Mouse (Mus musculus) forebrain, embryonic 10.5 days (tissue): ENCODE results near the gene Rpa2. TPM values are rescaled to one million over a fixed set of nuclear protein-coding genes. Genes with fewer than 3 reads are reported as not detected.
A peak's percentile ranks its signal among the peaks of the same experiment; 100 is the strongest.
"Not testable (repeated sequence)": the region's sequence is repeated elsewhere in the genome, so short reads cannot be mapped to it uniquely, and the experiment has no call there.

ENCODE experiments used
- DNase-seq: peaks from one replicate; pipeline ENCODE4 v3.0.0-alpha.2; 2017; ENCODE audit warnings: low spot score; ENCODE audit errors: extremely low spot score
- H3K27ac ChIP-seq: fragments of 300-500 bp; sonication (generic); 2 replicates; pipeline ENCODE4 v1.5.1; 2016; ENCODE audit warnings: mild to moderate bottlenecking
- H3K27me3 ChIP-seq: fragments of 300-500 bp; sonication (generic); 2 replicates; pipeline ENCODE4 v1.6.1; 2016; ENCODE audit warnings: mild to moderate bottlenecking; ENCODE audit not compliant: poor library complexity, severe bottlenecking
- H3K36me3 ChIP-seq: fragments of 300-500 bp; sonication (generic); replicated peaks from 2 replicates; pipeline ENCODE4 v1.6.1; 2016; ENCODE audit warnings: mild to moderate bottlenecking, moderate library complexity
- H3K4me1 ChIP-seq: fragments of 300-500 bp; sonication (generic); 2 replicates; pipeline ENCODE4 v1.6.1; 2016
- H3K4me3 ChIP-seq: fragments of 300-500 bp; sonication (generic); 2 replicates; pipeline ENCODE4 v1.5.1; 2016; ENCODE audit warnings: mild to moderate bottlenecking, moderate library complexity
- H3K9me3 ChIP-seq: fragments of 300-500 bp; sonication (generic); 2 replicates; pipeline ENCODE4 v1.6.1; 2016; ENCODE audit warnings: mild to moderate bottlenecking, moderate library complexity
- WGBS: fragments of 180-500 bp; shearing (Covaris S2); methylation state at CpG from one replicate; pipeline ENCODE4 v1.1.7; 2016; 5-methylcytosine and 5-hydroxymethylcytosine counted together
- polyA plus RNA-seq: library from polyadenylated mRNA; unstranded; fragments of >200 nt; fragmentation: Nextera tagmentation; extraction: Ambion mirVana; gene quantifications from 2 replicates; pipeline ENCODE4 v1.2.1, GENCODE M21; 2016

The Rpa2 gene
- polyA plus RNA-seq, 1 experiment from 2014 or later, result 222 TPM

DNA sequence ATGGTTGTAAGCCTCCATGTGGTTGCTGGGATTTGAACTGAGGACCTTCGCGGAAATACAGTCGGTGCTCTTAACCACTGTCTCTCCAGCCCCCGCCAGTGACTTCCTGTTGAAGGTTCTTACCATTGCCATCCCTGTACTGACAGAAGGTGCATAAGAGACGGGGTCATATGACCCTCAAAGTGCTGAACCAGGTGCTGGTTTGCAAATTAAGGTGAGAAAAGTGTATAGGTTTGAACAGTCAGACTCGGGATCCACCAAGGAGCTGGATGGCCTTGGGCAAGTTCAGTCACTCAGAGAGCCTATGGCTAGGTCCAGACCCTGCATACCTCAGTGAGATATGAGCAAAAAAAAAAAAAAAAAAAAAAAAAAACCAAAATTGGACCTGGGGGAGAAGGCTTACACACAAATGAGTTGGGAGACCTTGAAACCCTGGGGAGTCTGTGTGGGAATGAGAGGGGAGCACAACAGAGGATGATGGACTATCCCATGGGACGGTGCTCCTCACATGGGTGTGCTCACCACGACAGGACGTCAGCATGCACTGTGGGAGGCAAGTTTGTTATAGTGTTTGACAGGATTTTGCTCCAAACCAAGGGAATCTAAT is 21.1 kb upstream of the Rpa2 start:
- DNase-seq, result no peak
- no peaks in the 10 kb centered on the region for H3K36me3 ChIP-seq
- no peak overlapping the region for H3K4me3 ChIP-seq
- 89% methylated on average over 9 of the region's 9 CpGs for WGBS
- no peaks in the 10 kb centered on the region; the same call in 1 of the 2 replicates for H3K27me3 ChIP-seq
- H3K27ac ChIP-seq, result no peak overlapping the region
- 0 out of 2 replicates have a peak, but pooled peaks cover under 1% of the 10 kb centered on the region for H3K4me1 ChIP-seq
- no peaks in the 10 kb centered on the region for H3K9me3 ChIP-seq

DNA sequence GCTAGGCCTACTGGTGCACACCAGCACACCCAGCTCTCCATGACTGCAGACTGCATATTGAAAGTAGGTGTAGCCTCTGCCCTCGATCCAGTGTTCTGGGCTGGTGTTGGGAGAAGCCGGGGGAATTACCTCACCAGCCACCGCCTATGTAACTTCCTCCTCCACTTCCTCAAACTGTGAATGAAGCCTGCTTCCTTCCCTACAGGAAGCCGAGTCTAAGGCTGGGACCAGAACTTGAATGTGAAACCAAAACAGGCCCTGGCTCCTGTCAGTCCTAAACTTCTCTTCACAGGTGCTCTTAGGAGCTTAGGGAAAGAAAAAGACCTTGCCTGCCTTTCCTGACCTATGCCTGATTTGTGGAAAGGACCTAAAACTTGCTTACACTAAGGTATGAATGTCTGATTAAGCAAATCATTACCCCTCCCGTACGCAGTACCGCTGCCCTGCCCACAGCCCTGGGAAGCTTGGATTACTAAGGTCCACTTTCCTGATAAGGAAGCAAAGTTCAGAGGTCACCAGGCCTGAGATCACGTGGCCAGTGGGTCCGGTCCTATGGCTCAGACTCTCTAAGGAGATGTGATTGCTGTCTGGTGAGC is 20.4 kb upstream of the Rpa2 start:
- WGBS, result 76% methylated on average over 9 of the region's 9 CpGs
- Histone ChIP-seq H3K27ac (no peak overlapping the region), H3K36me3 (no peaks in the 10 kb centered on the region)

DNA sequence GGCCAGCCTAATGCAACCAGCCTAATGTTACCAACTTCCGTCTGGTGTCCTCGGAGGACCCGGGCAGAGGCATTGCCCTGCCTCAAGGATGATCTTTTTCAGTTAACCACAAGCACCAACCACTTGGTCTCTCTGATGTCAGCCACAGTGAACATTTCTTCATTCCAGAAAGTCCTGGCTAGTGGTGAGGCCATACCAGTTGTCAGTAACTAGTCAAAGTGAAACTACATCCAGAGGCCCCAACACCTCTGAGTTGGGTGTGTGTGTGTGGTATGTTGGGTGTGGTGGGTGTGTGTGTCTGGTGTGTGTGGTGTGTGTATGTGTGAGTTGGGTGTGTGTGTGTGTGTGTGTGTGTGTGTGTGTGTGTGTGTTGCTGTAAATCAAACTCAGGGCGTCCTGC is 19.4 kb upstream of the Rpa2 start:
- no peaks in the 10 kb centered on the region for H3K9me3 ChIP-seq
- no peak overlapping the region for H3K4me3 ChIP-seq
- 92% methylated on average over 4 of the region's 4 CpGs for WGBS
- H3K27me3 ChIP-seq, result no peaks in the 10 kb centered on the region; the same call in 1 of the 2 replicates
- H3K27ac ChIP-seq, result no peak overlapping the region
- no peaks in the 10 kb centered on the region for H3K36me3 ChIP-seq
- H3K4me1 ChIP-seq, result peaks cover 11% of the 10 kb centered on the region; the same call in 1 of the 2 replicates
- no peak for DNase-seq

More for the DNA sequence above, 20.4 kb upstream of the Rpa2 start:
- Histone ChIP-seq H3K4me3 (no peak overlapping the region), H3K27me3 (no peaks in the 10 kb centered on the region; the same call in 1 of the 2 replicates), H3K9me3 (no peaks in the 10 kb centered on the region), H3K4me1 (peaks cover 8% of the 10 kb centered on the region; the same call in 1 of the 2 replicates)
- no peak for DNase-seq

DNA sequence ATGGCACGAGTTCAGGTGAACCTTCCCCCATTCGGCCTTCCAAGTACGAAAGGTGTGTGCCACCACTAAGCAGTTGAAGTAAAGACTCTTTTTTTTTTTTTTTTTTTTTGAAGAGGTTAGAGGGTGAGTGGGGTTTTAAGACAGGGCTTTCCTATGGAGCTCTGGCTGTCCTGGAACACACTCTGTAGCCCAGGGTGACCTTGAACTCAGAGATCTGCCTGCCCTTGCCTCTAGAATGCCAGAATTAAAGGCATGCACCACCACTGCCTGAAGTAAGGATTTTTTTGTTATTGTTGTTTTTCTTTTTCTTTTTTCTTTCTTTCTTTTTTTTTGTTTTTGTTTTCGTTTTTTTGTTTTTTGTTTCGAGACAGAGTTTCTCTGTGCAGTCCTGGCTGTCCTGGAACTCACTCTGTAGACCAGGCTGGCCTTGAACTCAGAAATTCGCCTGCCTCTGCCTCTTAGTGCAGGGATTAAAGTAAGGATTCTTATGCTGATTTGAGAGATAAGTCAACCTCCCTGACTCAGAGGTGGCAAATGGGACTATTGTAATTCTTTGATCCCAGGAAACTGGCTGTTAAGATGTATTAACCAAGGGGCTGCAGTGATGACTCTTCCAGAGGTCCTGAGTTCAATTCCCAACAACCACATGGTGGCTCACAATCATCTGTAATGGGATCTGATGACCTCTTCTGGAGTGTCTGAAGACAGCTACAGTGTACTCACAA is 18.7 kb upstream of the Rpa2 start:
- no peak for DNase-seq
- H3K4me3 ChIP-seq, result no peak overlapping the region
- H3K27ac ChIP-seq, result no peak overlapping the region
- peaks cover 11% of the 10 kb centered on the region; the same call in 1 of the 2 replicates for H3K4me1 ChIP-seq
- 82% methylated on average over 6 of the region's 6 CpGs for WGBS
- H3K9me3 ChIP-seq, result no peaks in the 10 kb centered on the region
- no peaks in the 10 kb centered on the region for H3K36me3 ChIP-seq
- H3K27me3 ChIP-seq, result no peaks in the 10 kb centered on the region; the same call in 1 of the 2 replicates

DNA sequence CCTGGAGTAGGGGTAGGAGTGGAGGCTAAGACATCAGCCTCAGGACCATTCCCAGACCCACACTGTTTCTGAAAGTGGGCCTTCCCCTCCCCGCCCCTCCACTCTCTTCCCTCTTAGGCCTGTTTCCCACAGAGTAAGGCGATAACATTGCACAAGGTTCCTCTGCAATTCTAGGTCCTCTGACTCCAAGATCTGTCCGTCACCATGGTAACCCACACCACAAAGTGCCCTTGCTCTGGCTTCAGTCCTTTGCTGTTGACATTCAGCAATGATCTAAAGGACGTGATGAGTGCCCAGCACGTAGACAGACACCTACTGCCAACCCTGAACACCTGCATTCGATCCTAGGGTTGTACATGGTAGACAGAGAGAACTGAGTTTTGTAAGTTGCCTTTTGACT is 15.1 kb upstream of the Rpa2 start:
- WGBS, result 79% methylated on average over 6 of the region's 6 CpGs
- no peak overlapping the region for H3K27ac ChIP-seq
- DNase-seq, result no peak
- no peak overlapping the region for H3K4me3 ChIP-seq
- peaks cover 24% of the 10 kb centered on the region for H3K4me1 ChIP-seq
- H3K36me3 ChIP-seq, result no peaks in the 10 kb centered on the region
- H3K9me3 ChIP-seq, result no peaks in the 10 kb centered on the region
- peaks cover 27% of the 10 kb centered on the region for H3K27me3 ChIP-seq

DNA sequence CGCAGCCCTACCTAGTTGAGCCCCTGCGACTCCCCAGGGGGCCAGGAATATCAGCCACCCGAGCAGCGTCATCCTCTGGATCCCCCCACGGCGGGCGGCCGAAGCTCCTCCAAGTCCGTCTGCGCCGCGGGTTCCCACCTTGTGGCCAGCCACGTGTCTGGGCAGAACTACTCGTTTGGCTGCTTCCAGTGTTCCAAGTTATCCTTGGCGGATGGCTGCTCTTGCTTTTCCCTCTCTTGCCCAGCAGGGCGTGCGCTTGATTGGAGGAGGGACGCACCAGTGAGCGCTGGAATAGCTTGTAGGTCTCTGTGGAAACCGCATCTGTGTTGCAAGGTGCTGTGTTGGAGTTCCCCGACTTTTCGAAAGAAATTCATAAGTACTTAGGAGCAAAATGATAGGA is 11.2 kb upstream of the Rpa2 start, which contains the start of gene Smpdl3b:
TSS of gene Smpdl3b (minus strand) at position 279 of the 400 bp plus-strand sequence.
- peaks cover 24% of the 10 kb centered on the region for H3K4me1 ChIP-seq
- peak within 1 kb of the TSS; percentile 81 for H3K27ac ChIP-seq
- H3K36me3 ChIP-seq, result no peaks in the 10 kb centered on the region
- peak; percentile 83 for DNase-seq
- 1% methylated on average over 22 of the region's 22 CpGs for WGBS
- H3K27me3 ChIP-seq, result peaks cover 33% of the 10 kb centered on the region
- no peaks in the 10 kb centered on the region for H3K9me3 ChIP-seq
- H3K4me3 ChIP-seq, result peak within 1 kb of the TSS; percentile 56

DNA sequence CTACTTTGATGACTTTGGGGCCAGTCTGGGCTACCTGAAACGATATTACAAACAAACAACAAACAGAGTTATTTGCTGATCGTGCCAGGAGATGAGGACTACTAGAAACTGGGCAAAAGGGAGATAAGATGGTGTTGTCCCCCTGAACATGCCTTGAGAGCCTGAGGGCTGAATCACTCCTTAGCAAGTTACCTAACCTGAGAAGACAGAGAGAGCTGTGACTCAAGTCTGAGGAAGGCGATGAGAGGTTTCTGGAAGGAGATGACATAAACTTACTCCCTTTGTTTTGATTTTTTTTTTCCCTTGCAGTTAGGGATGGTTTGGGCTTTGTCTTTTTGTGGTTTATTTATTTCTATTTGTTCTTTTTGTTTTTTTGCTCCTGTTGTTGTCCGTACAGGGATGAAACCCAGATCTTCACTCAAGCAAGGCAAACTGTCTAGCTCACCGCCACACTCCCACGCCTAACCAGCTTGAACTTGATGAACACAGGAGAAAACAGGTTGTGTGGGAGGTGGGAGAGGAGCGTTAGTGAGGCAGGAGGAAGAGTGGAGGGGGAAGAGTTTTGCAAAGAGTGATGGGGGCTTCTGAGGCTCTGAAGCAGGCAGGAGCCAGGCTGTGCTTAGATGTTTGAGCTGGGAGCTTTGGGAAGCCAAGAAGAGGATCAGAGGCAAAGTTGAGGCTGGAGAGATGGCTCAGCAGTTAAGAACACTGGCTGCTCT is 10.3 kb upstream of the Rpa2 start:
- no peak for DNase-seq
- H3K4me3 ChIP-seq, result no peak overlapping the region
- H3K36me3 ChIP-seq, result no peaks in the 10 kb centered on the region
- peaks cover 16% of the 10 kb centered on the region for H3K4me1 ChIP-seq
- peaks cover 33% of the 10 kb centered on the region for H3K27me3 ChIP-seq
- H3K27ac ChIP-seq, result no peak overlapping the region
- 90% methylated on average over 7 of the region's 7 CpGs for WGBS
- H3K9me3 ChIP-seq, result no peaks in the 10 kb centered on the region

DNA sequence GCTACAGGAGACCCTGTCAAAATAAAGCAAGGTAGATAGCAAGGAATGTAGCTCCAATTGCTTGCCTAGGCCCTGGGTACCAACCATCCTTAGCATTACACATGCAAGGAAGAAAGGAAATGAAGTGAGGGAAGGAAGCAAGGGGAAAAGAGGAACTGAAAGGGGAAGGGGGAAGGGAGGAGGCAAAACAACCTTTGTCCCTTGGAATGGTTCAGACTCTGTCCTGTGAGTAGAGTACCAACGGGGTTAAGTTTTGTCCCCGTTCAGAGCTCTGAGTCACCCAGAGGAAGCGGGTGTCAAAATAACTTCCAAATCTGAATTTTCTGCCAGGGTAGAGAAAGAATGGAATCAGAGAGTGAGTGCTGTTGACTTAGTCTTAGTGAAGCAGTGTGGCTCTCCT is 7.8 kb upstream of the Rpa2 start:
- Histone ChIP-seq H3K4me1 (peaks cover 13% of the 10 kb centered on the region), H3K36me3 (no peaks in the 10 kb centered on the region), H3K27ac (no peak overlapping the region), H3K27me3 (peaks cover 33% of the 10 kb centered on the region), H3K4me3 (no peak overlapping the region), H3K9me3 (no peaks in the 10 kb centered on the region)
- WGBS, result 76% methylated on average over 3 of the region's 3 CpGs
- no peak for DNase-seq

DNA sequence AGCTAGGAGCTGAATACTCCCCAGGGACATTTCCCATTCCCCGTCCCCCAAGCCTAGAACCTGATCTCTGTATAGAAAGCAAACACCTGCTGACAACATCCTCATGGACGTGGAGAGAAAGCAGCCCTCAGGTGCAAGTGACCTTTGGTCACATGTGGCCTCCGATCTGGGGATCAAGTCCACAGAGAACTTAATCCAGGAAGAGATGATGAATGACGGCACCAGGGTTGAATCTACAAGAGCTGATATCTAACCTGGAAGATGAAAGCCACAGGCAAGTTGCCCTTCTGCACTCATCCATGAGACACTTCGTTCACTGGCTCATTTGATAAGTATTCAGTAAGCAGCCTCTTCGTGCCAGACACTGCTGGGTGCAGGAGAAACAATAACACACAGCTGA is 5.5 kb upstream of the Rpa2 start:
- no peaks in the 10 kb centered on the region for H3K4me1 ChIP-seq
- WGBS, result 85% methylated on average over 6 of the region's 6 CpGs
- no peak overlapping the region for H3K27ac ChIP-seq
- H3K27me3 ChIP-seq, result peaks cover 10% of the 10 kb centered on the region
- no peaks in the 10 kb centered on the region for H3K36me3 ChIP-seq
- DNase-seq, result no peak
- H3K9me3 ChIP-seq, result no peaks in the 10 kb centered on the region
- H3K4me3 ChIP-seq, result no peak overlapping the region

DNA sequence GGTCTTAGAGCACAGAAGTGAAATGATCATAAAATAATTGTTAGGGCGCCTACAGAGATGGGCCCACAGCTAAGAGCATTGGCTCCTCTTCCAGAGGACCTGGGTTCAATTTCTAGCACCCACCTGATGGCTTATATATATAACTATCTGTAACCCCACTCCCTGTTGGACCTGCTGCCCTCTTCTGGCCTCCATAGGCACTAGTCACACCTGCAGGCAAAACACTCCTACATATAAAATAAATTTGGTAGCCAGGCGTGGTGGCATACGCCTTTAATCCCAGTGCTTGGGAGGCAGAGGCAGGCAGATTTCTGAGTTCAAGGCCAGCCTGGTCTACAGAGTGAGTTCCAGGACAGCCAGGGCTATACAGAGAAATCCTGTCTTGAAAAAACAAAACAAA is 5.0 kb upstream of the Rpa2 start:
- H3K4me1 ChIP-seq, H3K27me3 ChIP-seq, H3K36me3 ChIP-seq, H3K9me3 ChIP-seq, H3K27ac ChIP-seq, DNase-seq, H3K4me3 ChIP-seq: not testable (repeated sequence)
- WGBS, result 92% methylated on average over 3 of the region's 3 CpGs

DNA sequence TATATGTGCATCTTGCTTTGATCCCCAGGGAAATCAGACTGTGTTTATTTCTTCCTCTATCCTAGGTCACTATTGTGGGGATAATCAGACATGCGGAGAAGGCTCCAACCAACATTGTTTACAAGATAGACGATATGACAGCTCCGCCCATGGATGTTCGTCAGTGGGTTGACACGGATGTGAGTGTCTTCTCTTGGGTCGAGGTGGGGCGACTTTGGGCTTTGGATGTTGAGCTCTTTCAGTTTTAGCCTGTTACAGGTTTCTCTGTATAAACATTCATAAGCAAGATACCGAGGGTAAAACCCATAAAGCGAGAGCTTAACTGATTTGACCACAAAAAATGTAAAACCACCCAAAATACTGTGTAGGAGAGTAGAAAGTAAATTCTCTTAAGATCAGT is 3.6 kb downstream of the Rpa2 start:
- DNase-seq, result no peak
- Histone ChIP-seq H3K4me3 (no peak overlapping the region), H3K9me3 (no peaks in the 10 kb centered on the region), H3K27ac (no peak overlapping the region), H3K27me3 (no peaks in the 10 kb centered on the region), H3K36me3 (peaks cover 73% of the 10 kb centered on the region), H3K4me1 (peaks cover 9% of the 10 kb centered on the region)
- 95% methylated on average over 9 of the region's 9 CpGs for WGBS

DNA sequence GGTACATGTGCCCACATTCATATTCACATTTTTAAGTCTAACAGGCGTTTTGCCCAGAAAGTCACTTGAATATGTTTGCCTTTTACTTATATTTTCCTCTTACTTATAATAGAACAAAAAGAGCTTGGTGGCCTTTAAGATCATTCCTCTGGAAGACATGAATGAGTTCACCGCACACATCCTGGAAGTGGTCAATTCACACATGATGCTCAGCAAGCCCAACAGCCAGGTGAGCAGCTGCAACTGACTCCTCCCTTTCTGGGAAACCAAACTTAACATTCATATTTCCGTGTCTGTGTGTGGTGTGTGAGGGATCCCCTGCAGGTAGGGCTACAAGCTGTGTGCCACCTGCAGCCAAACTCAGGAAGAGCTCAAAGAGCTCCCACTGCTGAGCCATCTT is 6.8 kb downstream of the Rpa2 start:
- H3K36me3 ChIP-seq, result peaks cover 100% of the 10 kb centered on the region
- 90% methylated on average over 3 of the region's 3 CpGs for WGBS
- no peaks in the 10 kb centered on the region for H3K27me3 ChIP-seq
- H3K9me3 ChIP-seq, result no peaks in the 10 kb centered on the region
- H3K4me1 ChIP-seq, result no peaks in the 10 kb centered on the region
- H3K27ac ChIP-seq, result no peak overlapping the region
- H3K4me3 ChIP-seq, result no peak overlapping the region
- no peak for DNase-seq
